Mouse (Mus musculus) ES-E14 (cell line): ENCODE data around the gene Tbccd1.

Experiments
- CHD2 ChIP-seq: IDR thresholded peaks from 2 replicates; pipeline ENCODE4 v1.6.1; 2014; ENCODE audit warnings: mild to moderate bottlenecking, low read depth, low read length, inconsistent platforms
- HCFC1 ChIP-seq: IDR thresholded peaks from 2 replicates; pipeline ENCODE4 v1.6.1; 2012; ENCODE audit warnings: low read length, inconsistent platforms, borderline replicate concordance; ENCODE audit not compliant: insufficient read depth
- MAFK ChIP-seq: IDR thresholded peaks from 2 replicates; pipeline ENCODE4 v1.6.1; 2014; ENCODE audit warnings: mild to moderate bottlenecking, low read depth, low read length, inconsistent platforms; ENCODE audit not compliant: insufficient read depth
- ZC3H11A ChIP-seq: IDR thresholded peaks from 2 replicates; pipeline ENCODE4 v1.6.1; 2012; ENCODE audit warnings: low read depth, mild to moderate bottlenecking, inconsistent platforms, low read length, borderline replicate concordance
- ZNF384 ChIP-seq: IDR thresholded peaks from 2 replicates; pipeline ENCODE4 v1.6.1; 2012; ENCODE audit warnings: low read depth, low read length, inconsistent platforms

- no peak for TF ChIP-seq ZC3H11A
- TF ChIP-seq HCFC1: no peak
- TF ChIP-seq ZNF384: no peak
- no peak for TF ChIP-seq CHD2
- TF ChIP-seq MAFK: no peak
Observed at GRCm38 (mm10) chr16:22889716-22890115, 32.2 kb upstream of the Tbccd1 start.
